In the genomic region with DNA sequence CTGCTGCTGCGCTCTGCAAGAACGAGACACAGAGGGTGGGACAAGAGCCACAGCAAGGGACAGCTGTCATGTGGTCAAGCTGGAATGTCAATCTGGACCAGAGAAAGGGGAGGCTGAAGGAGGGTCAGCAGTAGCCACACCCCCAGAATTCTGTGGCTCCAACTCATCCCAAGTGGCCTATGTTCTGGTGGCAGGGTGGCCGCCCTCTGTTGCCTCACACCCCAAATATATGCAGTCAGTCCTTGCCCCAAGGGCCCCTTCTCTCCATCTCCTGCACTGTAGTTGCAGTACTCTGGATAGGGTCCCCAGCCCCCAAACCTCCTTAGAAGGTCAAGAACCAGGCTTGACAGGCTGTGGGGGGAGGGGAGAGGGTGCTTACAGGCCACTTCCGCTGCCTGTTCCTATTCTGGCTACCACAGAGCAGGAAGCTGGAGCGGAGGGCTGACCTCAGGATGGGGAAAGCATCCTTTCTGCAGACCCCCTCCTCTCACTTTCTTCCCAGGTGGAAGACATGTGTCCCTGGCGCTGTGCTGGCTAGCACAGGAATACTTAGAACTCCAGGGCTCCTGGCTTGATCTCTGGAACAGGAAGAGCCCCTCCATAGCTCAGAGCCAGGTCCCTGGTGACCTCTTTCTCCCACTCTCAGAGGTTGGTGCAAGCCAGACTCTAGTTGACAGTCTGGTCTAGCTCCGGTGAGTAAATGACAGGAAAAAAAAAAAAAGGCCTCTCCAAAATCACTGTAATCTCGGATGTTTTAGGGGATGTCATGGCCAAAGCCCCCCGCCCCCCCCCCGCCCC, we compare ENCODE assay signal across 8 mouse cellular contexts. TPM values are rescaled to one million over a fixed set of nuclear protein-coding genes. Genes with fewer than 3 reads are reported as not detected.
A peak's percentile ranks its signal among the peaks of the same experiment; 100 is the strongest.
DNase-seq lines count a peak whose midpoint lies in the region; ATAC-seq and TF ChIP-seq lines count a peak whose summit lies in the region.

No protein-coding gene starts in this region.

- TF ChIP-seq EP300 in lung, postnatal 0 days (IDR thresholded peaks at IDR 0.05): no peak

- H3K9ac ChIP-seq in liver, adult 2 months (ENCODE audit: low read depth, low read length): no peak overlapping the region
- peak overlapping the region; percentile 26 for H3K9ac ChIP-seq in forebrain, embryonic 15.5 days (replicated peaks)
- no peak overlapping the region for H3K9ac ChIP-seq in intestine, postnatal 0 days (ENCODE audit: low read depth, low read length)
- H3K9ac ChIP-seq in lung, postnatal 0 days (replicated peaks; ENCODE audit: low read depth): no peak overlapping the region
- H3K9ac ChIP-seq in stomach, embryonic 14.5 days (replicated peaks; ENCODE audit: low read depth, low read length): no peak overlapping the region

- H3K27ac ChIP-seq in liver, adult 2 months (replicated peaks; ENCODE audit: insufficient read depth, low read depth, low read length): peak overlapping the region; percentile 22
- peak overlapping the region; percentile 60 for H3K27ac ChIP-seq in forebrain, embryonic 15.5 days (replicated peaks)
- H3K27ac ChIP-seq in intestine, postnatal 0 days (ENCODE audit: low read depth, low read length): no peak overlapping the region; the same call in 1 of the 2 replicates
- H3K27ac ChIP-seq in lung, postnatal 0 days (ENCODE audit: low read length): peak overlapping the region; percentile 15; the same call in 1 of the 2 replicates
- peak overlapping the region; percentile 55; the same call in 1 of the 2 replicates for H3K27ac ChIP-seq in stomach, embryonic 14.5 days (ENCODE audit: low read length)

- peak; percentile 3; the same call in 1 of the 2 replicates for ATAC-seq in forebrain, embryonic 15.5 days (replicated peaks)
- ATAC-seq in intestine, postnatal 0 days: no peak
- ATAC-seq in lung, postnatal 0 days: peak; percentile 11; the same call in 1 of the 2 replicates
- ATAC-seq in stomach, embryonic 14.5 days (ENCODE audit: insufficient number of reproducible peaks, insufficient read depth, low FRiP score, low read depth): no peak

- no peak for TF ChIP-seq CTCF in liver, adult 2 months (IDR thresholded peaks at IDR 0.05; ENCODE audit: low read depth, low read length)
- TF ChIP-seq CTCF in intestine, postnatal 0 days (IDR thresholded peaks at IDR 0.05; ENCODE audit: low read depth): no peak
- no peak for TF ChIP-seq CTCF in lung, postnatal 0 days (IDR thresholded peaks at IDR 0.05)

- H3K4me3 ChIP-seq in liver, adult 2 months (ENCODE audit: insufficient read depth, low read depth, low read length): no peak overlapping the region
- peak overlapping the region; percentile 19 for H3K4me3 ChIP-seq in forebrain, embryonic 15.5 days
- H3K4me3 ChIP-seq in intestine, postnatal 0 days (ENCODE audit: low read depth, low read length): no peak overlapping the region
- H3K4me3 ChIP-seq in lung, postnatal 0 days (ENCODE audit: low read depth, low read length): no peak overlapping the region
- H3K4me3 ChIP-seq in stomach, embryonic 14.5 days (ENCODE audit: low read depth, low read length): no peak overlapping the region; the same call in 1 of the 2 replicates

- WGBS in liver, adult 2 months: 48% methylated on average over 10 of the region's 10 CpGs
- WGBS in forebrain, embryonic 15.5 days: 20% methylated on average over 9 of the region's 10 CpGs
- 42% methylated on average over 10 of the region's 10 CpGs for WGBS in intestine, postnatal 0 days
- WGBS in lung, postnatal 0 days: 30% methylated on average over 8 of the region's 10 CpGs
- 24% methylated on average over 10 of the region's 10 CpGs for WGBS in stomach, embryonic 14.5 days

- peak overlapping the region; percentile 38 for H3K4me2 ChIP-seq in forebrain, embryonic 15.5 days (replicated peaks)
- H3K4me2 ChIP-seq in intestine, postnatal 0 days (replicated peaks; ENCODE audit: low read depth): peak overlapping the region; percentile 35
- peak overlapping the region; percentile 39 for H3K4me2 ChIP-seq in lung, postnatal 0 days (replicated peaks; ENCODE audit: low read depth, low read length)
- H3K4me2 ChIP-seq in stomach, embryonic 14.5 days (replicated peaks; ENCODE audit: low read depth, low read length): peak overlapping the region; percentile 40

- no peaks in the 10 kb centered on the region for H3K4me1 ChIP-seq in liver, adult 2 months (ENCODE audit: control insufficient read depth, insufficient read depth, low read length)
- peaks cover 45% of the 10 kb centered on the region for H3K4me1 ChIP-seq in forebrain, embryonic 15.5 days
- no peaks in the 10 kb centered on the region; the same call in 1 of the 2 replicates for H3K4me1 ChIP-seq in intestine, postnatal 0 days (replicated peaks; ENCODE audit: control insufficient read depth, insufficient read depth, low read length)
- H3K4me1 ChIP-seq in lung, postnatal 0 days (ENCODE audit: insufficient read depth, low read depth, low read length): peaks cover 12% of the 10 kb centered on the region; the same call in 1 of the 2 replicates
- peaks cover 45% of the 10 kb centered on the region; the same call in 1 of the 2 replicates for H3K4me1 ChIP-seq in stomach, embryonic 14.5 days (ENCODE audit: control insufficient read depth, insufficient read depth, low read length)

- no peak for DNase-seq in liver, adult 2 months (ENCODE audit: extremely low read depth, low read depth, low spot score)
- no peak for DNase-seq in liver
- DNase-seq in lung, postnatal 0 days (ENCODE audit: low spot score): peak; percentile 54
- DNase-seq in right cerebral cortex, postnatal 4 days: no peak
- DNase-seq in ovary, postnatal 36 days (ENCODE audit: low spot score): no peak

- TF ChIP-seq POLR2A in liver, adult 2 months (IDR thresholded peaks at IDR 0.05; ENCODE audit: extremely low read depth, insufficient read depth, low read length): no peak

- no peaks in the 10 kb centered on the region for H3K9me3 ChIP-seq in forebrain, embryonic 15.5 days
- H3K9me3 ChIP-seq in intestine, postnatal 0 days (ENCODE audit: control insufficient read depth): no peaks in the 10 kb centered on the region
- H3K9me3 ChIP-seq in lung, postnatal 0 days (ENCODE audit: low read length): no peaks in the 10 kb centered on the region
- peaks cover 4% of the 10 kb centered on the region; the same call in 1 of the 2 replicates for H3K9me3 ChIP-seq in stomach, embryonic 14.5 days (ENCODE audit: control insufficient read depth, low read depth, low read length)

- no peaks in the 10 kb centered on the region for H3K36me3 ChIP-seq in liver, adult 2 months (ENCODE audit: control insufficient read depth, insufficient read depth, low read length)
- H3K36me3 ChIP-seq in forebrain, embryonic 15.5 days: no peaks in the 10 kb centered on the region
- peaks cover 17% of the 10 kb centered on the region; the same call in 1 of the 2 replicates for H3K36me3 ChIP-seq in intestine, postnatal 0 days (ENCODE audit: control insufficient read depth, insufficient read depth)
- 0 out of 2 replicates have a peak, but pooled peaks cover 3% of the 10 kb centered on the region for H3K36me3 ChIP-seq in lung, postnatal 0 days (ENCODE audit: insufficient read depth, low read length)
- H3K36me3 ChIP-seq in stomach, embryonic 14.5 days (ENCODE audit: control insufficient read depth, insufficient read depth, low read length): peaks cover 23% of the 10 kb centered on the region; the same call in 1 of the 2 replicates

- no peaks in the 10 kb centered on the region for H3K79me2 ChIP-seq in liver, adult 2 months (ENCODE audit: control insufficient read depth, insufficient read depth, low read length)

- H3K27me3 ChIP-seq in liver, adult 2 months (ENCODE audit: control insufficient read depth, insufficient read depth, low read length): no peaks in the 10 kb centered on the region
- H3K27me3 ChIP-seq in forebrain, embryonic 15.5 days: no peaks in the 10 kb centered on the region
- H3K27me3 ChIP-seq in intestine, postnatal 0 days (replicated peaks; ENCODE audit: control insufficient read depth, insufficient read depth, low read length): no peaks in the 10 kb centered on the region
- no peaks in the 10 kb centered on the region for H3K27me3 ChIP-seq in lung, postnatal 0 days (replicated peaks; ENCODE audit: insufficient read depth, low read length)
- H3K27me3 ChIP-seq in stomach, embryonic 14.5 days (ENCODE audit: control insufficient read depth, insufficient read depth, low read length): no peaks in the 10 kb centered on the region

RNA-seq across cellular contexts. Expression of gene Isyna1, which starts 6.5 kb away (rescaled TPM):
- total RNA-seq in liver, adult 2 months (2014; rRNA removed): 3.2 and 6.4 TPM in 2 replicates
- 9.4 and 16.6 TPM in 2 replicates for polyA plus RNA-seq in liver, adult 2 months (2012; rRNA removed)
- 116 TPM in 2 replicates for polyA plus RNA-seq in forebrain, embryonic 15.5 days (2015; fragmentation: Nextera tagmentation; extraction: Ambion mirVana)
- 19.4 and 21.0 TPM in 2 replicates for polyA plus RNA-seq in intestine, postnatal 0 days (2015; fragmentation: Nextera tagmentation; extraction: Ambion mirVana)
- 49.1 and 57.8 TPM in 2 replicates for polyA plus RNA-seq in lung, postnatal 0 days (2015; fragmentation: Nextera tagmentation; extraction: Ambion mirVana)
- 81.3 and 82.4 TPM in 2 replicates for polyA plus RNA-seq in stomach, embryonic 14.5 days (2014; fragmentation: Nextera tagmentation; extraction: Ambion mirVana)

RNA-seq across cellular contexts. Expression of gene Ssbp4, which starts 8.0 kb away (rescaled TPM):
- total RNA-seq in liver, adult 2 months (2014; rRNA removed): 2.3 and 5.0 TPM in 2 replicates
- polyA plus RNA-seq in liver, adult 2 months (2012; rRNA removed): 13.5 and 16.4 TPM in 2 replicates
- polyA plus RNA-seq in forebrain, embryonic 15.5 days (2015; fragmentation: Nextera tagmentation; extraction: Ambion mirVana): 114 TPM in 2 replicates
- polyA plus RNA-seq in intestine, postnatal 0 days (2015; fragmentation: Nextera tagmentation; extraction: Ambion mirVana): 63.2 and 65.3 TPM in 2 replicates
- 117 and 125 TPM in 2 replicates for polyA plus RNA-seq in lung, postnatal 0 days (2015; fragmentation: Nextera tagmentation; extraction: Ambion mirVana)
- polyA plus RNA-seq in stomach, embryonic 14.5 days (2014; fragmentation: Nextera tagmentation; extraction: Ambion mirVana): 121 and 122 TPM in 2 replicates

RNA-seq across cellular contexts. Expression of gene Lrrc25, which starts 15.3 kb away (rescaled TPM):
- 1.4 and 2.3 TPM in 2 replicates for total RNA-seq in liver, adult 2 months (2014; rRNA removed)
- 2.5 and 7.0 TPM in 2 replicates for polyA plus RNA-seq in liver, adult 2 months (2012; rRNA removed)
- polyA plus RNA-seq in forebrain, embryonic 15.5 days (2015; fragmentation: Nextera tagmentation; extraction: Ambion mirVana): 0.74 and 1.3 TPM in 2 replicates
- polyA plus RNA-seq in intestine, postnatal 0 days (2015; fragmentation: Nextera tagmentation; extraction: Ambion mirVana): 2.1 and 2.2 TPM in 2 replicates
- 4.2 TPM in 2 replicates for polyA plus RNA-seq in lung, postnatal 0 days (2015; fragmentation: Nextera tagmentation; extraction: Ambion mirVana)
- 1.9 and 2.9 TPM in 2 replicates for polyA plus RNA-seq in stomach, embryonic 14.5 days (2014; fragmentation: Nextera tagmentation; extraction: Ambion mirVana)

RNA-seq across cellular contexts. Expression of gene Gdf15, which starts 31.6 kb away (rescaled TPM):
- total RNA-seq in liver, adult 2 months (2014; rRNA removed): 5.8 and 12.6 TPM in 2 replicates
- polyA plus RNA-seq in liver, adult 2 months (2012; rRNA removed): 23.8 and 27.7 TPM in 2 replicates
- polyA plus RNA-seq in forebrain, embryonic 15.5 days (2015; fragmentation: Nextera tagmentation; extraction: Ambion mirVana): not detected in 2 replicates
- polyA plus RNA-seq in intestine, postnatal 0 days (2015; fragmentation: Nextera tagmentation; extraction: Ambion mirVana): 1.7 and 1.9 TPM in 2 replicates
- polyA plus RNA-seq in lung, postnatal 0 days (2015; fragmentation: Nextera tagmentation; extraction: Ambion mirVana): 1.3 and 2.3 TPM in 2 replicates
- polyA plus RNA-seq in stomach, embryonic 14.5 days (2014; fragmentation: Nextera tagmentation; extraction: Ambion mirVana): 0.17 and 0.24 TPM in 2 replicates

RNA-seq across cellular contexts. Expression of gene Pgpep1, which starts 59.5 kb away (rescaled TPM):
- total RNA-seq in liver, adult 2 months (2014; rRNA removed): 39.1 and 42.6 TPM in 2 replicates
- 91.3 and 117 TPM in 2 replicates for polyA plus RNA-seq in liver, adult 2 months (2012; rRNA removed)
- polyA plus RNA-seq in forebrain, embryonic 15.5 days (2015; fragmentation: Nextera tagmentation; extraction: Ambion mirVana): 63.6 and 70.2 TPM in 2 replicates
- polyA plus RNA-seq in intestine, postnatal 0 days (2015; fragmentation: Nextera tagmentation; extraction: Ambion mirVana): 79.0 and 92.1 TPM in 2 replicates
- 32.9 and 34.4 TPM in 2 replicates for polyA plus RNA-seq in lung, postnatal 0 days (2015; fragmentation: Nextera tagmentation; extraction: Ambion mirVana)
- polyA plus RNA-seq in stomach, embryonic 14.5 days (2014; fragmentation: Nextera tagmentation; extraction: Ambion mirVana): 67.7 and 70.8 TPM in 2 replicates

Comparison
In these comparisons a context has a peak if more than half of its experiments do, and no peak if none do; other contexts are left out.
1. ATAC-seq: peak in forebrain, embryonic 15.5 days (single experiment) and lung, postnatal 0 days (single experiment); none in intestine, postnatal 0 days (single experiment) and stomach, embryonic 14.5 days (single experiment).
2. Peak in every context shown above with its lines, with median percentiles within 50 percentile points of each other: H3K4me2 ChIP-seq.